Mouse (Mus musculus): ENCODE data around the gene Rsph14.

The Rsph14 gene

DNA sequence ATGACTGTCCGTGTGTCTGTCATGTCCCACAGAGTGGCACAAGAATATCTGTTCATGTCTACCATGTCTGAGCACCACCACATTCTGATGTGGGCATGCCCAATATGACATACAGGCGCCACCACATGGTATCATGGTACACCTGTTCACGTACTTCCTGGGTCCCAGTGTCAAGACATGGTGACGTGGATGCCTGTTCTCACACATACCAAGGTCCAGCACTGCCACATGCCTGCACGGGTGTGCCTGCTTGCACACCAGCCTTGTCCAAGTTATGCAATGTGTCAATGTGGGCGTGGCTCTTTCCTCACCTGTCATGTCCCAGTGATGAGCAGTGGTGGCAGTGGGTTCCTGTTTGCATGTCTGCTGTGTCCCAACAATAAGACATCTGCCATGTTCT, 99.9 kb downstream of the Rsph14 start:
- DNase-seq = no peak

- DNase-seq = no peak
Observed at GRCm38 (mm10) chr10:74931631-74932030, 100.8 kb downstream of the Rsph14 start.

- no peak for DNase-seq
Observed at GRCm38 (mm10) chr10:74930541-74930940, 101.8 kb downstream of the Rsph14 start.

DNA sequence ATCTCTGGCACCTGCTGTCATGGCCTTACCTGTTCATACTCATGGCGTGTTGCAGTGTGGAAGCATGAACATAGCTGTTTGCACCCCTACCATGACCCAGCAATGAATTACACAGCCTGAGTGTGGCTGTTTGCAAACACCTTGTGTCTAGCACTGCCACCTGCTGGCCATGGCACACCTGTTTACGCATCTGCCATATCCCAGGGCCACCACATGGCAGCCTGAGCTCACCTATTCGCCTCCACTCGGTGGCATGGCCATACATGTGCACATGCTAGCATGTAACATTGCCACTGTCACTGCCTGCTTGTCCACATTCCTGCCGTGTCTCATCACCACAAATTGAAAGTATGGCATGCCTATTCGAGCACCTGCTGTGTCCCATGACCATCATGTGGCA, 102.8 kb downstream of the Rsph14 start:
- peak in 1 of 2 experiments; percentile 24 for DNase-seq

GRCm38 (mm10) chr10:74928276-74928675, 104.1 kb downstream of the Rsph14 start:
- DNase-seq = no peak

- peak in 1 of 2 experiments; percentile 61 for DNase-seq
Observed at GRCm38 (mm10) chr10:74925324-74925723, 107.1 kb downstream of the Rsph14 start.

DNA sequence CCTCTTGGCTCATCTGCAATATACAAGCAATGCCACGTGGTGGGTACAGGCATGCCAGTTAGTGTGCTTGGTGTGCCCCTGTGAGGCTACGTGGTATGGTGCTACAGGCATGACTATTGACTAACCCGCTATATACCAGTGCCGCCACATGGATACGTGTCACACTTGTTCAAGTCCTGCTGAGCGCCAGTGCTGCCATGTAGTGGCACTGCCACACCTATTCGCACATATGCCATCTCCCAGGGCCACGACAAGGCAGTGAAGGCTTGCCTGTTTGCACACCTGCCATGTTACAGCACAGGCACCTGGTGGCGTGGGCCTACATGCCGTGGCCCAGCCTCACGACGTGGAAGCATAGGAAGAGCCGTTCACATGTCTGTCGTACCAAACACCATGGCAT, 108.1 kb downstream of the Rsph14 start:
- no peak for DNase-seq

DNA sequence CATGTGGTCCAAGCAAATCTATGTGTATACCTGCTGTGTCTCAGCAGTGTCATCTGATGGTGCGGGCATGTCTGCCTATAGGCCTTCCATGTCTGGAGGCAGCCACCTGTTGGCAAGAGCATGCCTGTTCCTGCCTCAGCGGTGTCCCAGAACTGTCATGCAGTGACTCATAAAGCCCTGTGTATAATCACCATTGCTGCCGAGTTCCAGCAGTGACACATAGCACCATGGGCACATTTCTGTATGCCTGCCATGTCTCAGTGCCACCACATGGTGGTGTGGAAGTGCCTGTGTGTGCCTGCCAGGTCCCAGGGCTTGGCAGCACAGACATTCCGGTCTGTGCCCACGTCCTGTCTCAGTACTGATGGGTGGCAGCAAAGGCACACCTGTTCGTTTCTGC, 109.6 kb downstream of the Rsph14 start:
- DNase-seq = peak in 1 of 2 experiments; percentile 30

- no peak for DNase-seq
Observed at GRCm38 (mm10) chr10:74921614-74922013, 110.8 kb downstream of the Rsph14 start.

DNA sequence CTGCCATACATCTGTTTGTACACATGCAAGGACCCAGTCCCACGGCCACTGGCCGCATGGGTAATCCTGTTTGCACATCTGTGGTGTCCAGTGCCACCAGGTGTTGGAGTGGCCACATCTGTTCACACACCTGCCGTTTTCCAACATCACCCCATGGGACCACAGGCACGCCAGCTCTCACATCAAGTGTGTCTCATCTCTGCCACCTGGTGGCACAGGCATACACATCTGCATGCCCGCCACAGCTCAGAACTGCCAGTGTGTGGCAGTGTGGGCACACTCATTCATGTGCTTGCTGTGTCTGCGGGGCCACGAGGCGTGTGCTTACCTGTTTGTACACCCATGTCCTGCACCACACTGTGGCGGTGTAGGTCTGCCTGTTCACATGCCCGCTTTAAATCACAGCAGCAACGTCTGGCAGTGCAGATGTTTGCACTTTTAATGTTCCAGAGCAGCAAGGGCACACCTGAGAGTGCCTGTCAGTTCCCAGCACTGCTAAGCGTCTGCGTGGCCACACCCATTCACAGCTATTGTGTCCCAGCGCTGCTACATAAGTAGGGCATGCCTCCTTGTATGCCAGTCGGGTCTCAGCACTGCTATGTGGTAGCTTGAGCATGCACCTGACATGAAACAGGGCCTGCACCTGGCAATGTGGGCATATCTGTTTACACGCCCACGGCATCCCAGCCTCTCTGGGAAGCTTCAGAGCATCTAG, 111.4 kb downstream of the Rsph14 start:
- peak; percentile 35 to 66 for DNase-seq

DNA sequence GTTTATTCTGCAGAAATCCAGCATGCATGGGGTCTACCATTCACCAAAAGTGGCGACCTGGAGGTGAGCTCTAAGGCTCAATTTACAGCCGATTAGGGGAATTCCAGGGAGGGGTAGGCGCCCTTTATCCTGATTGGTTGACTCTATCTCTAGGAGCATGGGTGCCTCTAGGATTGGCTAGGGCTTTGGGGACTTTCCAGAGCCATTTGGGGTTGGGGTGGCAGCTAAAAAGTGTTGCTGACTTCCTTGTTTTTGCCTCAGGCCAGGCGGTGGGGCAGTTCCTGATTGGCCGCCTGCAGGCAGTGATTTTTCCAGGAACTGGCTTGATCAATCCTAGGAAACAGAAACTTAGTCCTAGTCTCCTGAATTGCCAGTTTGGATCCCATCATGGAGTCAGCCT, 113.1 kb downstream of the Rsph14 start:
- DNase-seq = no peak

GRCm38 (mm10) chr10:74908431-74908830, 124.0 kb downstream of the Rsph14 start:
- no peak for DNase-seq

Data from kidney, adult 8-10 months (tissue).